Mouse (Mus musculus) frontal cortex, adult (tissue): Measurements from ENCODE around the gene Caprin1.

Source experiments
- ATAC-seq: cut with Nextera tagmentation; 2 replicates; pipeline ENCODE4 v1.9.2; 2017; ENCODE audit warnings: mild to moderate bottlenecking, moderate library complexity, mixed read lengths; ENCODE audit not compliant: low TSS enrichment

Caprin1 gene

GRCm38 (mm10) chr2:103797491-103798009 is at the start of gene Caprin1:
Gene Caprin1, minus strand, starts transcription at chr2:103797649.
- peak; percentile 93 for ATAC-seq

GRCm38 (mm10) chr2:103846875-103847274 is 49.4 kb upstream of the Caprin1 start:
- no peak for ATAC-seq

DNA sequence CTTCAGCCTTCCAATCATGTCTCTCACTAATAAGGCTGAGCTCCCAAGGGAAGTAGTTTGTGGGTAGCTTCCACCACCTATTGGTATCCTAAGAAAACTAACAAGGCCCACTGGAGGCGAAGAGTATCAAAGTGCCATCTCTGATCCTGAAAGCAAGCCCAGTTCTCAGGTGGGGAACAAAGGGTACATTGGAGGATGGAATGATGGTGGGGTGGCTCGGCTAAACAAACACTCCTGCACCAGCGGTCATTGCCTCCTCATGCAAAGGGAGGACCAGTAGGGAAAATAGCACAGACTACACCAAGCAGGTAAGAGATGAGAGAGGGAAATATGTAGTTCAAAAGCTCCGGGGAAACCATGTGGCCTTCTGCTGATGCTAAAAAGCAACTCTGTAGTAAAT is 48.8 kb upstream of the Caprin1 start:
- ATAC-seq: no peak

DNA sequence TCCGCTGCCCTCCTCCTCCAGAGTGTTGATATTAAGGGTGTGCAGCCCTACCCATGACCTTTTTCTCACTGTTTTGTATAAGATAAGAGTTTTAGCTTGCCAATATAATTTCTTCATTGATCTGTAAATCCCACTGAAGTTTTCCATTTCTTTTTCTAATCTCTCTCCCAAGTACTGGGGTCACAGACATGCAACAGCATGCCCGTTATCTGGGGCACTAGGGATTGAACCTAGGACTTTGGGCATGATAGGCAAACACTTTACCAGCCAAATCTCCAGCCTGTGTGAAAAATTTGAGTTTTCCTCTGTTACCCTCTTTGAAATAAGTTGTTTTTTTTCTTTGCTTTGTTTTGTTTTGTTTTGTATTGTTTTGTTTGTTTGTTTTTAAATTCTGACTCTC is 46.6 kb upstream of the Caprin1 start:
- no peak for ATAC-seq

GRCm38 (mm10) chr2:103843321-103843720 is 45.9 kb upstream of the Caprin1 start:
- ATAC-seq: no peak

DNA sequence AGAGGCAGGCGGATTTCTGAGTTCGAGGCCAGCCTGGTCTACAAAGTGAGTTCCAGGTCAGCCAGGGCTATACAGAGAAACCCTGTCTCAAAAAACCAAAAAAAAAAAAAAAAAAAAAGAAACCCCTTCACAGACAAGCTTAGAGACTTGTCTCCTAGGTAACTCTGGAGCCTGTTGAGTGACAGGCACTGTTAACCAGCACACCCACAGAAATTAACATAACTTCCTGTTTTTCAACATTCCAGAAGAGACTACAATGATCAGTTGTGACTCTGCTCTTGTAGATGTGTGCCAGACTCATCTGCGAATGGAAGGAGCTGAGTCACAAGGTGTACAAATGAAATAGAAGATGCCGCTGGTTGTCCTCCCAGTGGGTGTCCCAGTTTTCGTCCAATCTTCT is 44.9 kb upstream of the Caprin1 start:
- ATAC-seq: no peak

DNA sequence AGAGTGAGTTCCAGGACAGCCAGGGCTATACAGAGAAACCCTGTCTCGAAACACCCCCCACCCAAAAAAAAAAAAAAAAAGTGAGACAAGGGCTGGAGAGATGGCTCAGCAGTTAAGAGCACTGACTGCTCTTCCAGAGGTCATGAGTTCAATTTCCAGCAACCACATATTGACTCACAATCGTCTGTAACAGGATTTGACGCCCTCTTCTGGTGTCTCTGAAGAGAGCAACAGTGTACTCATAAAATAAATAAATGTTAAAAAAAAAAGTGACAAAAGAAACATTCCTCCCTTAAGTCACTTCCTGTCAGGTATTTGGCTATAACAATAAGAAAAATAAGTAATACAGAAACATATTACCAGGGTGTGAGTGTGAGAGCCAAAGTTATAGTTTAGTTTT is 41.0 kb upstream of the Caprin1 start:
- ATAC-seq: no peak

- no peak for ATAC-seq
These were observed 39.7 kb upstream of the Caprin1 start for GRCm38 (mm10) chr2:103837166-103837565.

DNA sequence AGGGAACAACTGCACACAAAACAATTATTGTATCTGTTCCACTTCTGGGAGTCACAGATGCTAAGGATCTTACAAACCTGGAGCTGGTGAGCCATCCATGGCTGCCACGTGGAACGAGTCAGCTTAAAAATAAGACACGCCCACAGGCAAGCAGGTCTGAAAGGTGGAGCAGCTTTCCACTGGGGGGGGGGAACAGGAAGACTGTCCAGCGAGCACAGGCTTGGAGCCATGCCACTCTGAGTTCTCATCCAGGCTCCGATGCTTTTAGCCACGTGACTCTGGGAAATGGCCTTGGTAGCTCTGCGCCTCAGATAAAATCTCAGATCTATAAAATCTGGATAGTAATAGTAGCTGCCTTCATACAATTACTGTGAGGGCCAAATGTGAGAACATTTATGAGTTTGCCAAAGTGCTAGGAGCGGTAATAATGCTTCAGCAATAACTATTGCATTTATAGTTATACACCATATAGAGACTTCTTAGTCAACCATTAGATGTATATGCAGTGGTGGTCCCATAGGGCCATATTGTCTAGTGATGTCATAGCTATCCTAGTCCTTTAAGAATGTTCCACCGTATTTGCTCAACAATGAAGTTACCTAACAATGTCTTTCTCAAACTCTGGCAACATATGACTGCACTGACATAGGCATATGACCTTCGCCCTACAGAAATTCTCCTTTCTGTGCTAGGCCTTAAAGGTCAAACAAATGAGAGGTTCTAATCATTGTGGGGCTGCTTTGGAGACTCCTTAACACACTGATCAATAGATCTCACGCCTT is 38.4 kb upstream of the Caprin1 start:
- no peak for ATAC-seq

- ATAC-seq: no peak
These were observed 36.5 kb upstream of the Caprin1 start for GRCm38 (mm10) chr2:103833816-103834445.

DNA sequence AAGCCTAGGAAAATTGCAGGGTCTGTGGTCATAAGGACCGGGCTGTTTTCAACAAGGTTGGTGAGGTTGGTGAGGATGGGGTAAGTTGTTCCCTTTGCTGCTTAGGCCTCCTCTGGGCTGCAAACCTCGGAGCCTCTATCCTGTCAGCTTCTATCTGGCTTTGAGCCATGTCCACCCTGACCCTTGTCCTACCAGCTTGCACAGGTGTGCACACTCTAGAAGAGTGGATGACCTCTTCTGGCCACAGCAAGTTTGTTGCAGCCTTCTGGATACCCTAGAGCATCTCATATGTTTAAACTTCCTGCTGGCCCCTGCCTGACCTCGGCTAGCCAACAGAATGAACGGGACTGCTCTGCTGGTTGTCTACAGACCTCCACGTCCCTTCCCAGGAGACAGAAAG is 35.5 kb upstream of the Caprin1 start:
- no peak for ATAC-seq

GRCm38 (mm10) chr2:103828900-103829299 is 31.5 kb upstream of the Caprin1 start:
- no peak for ATAC-seq

GRCm38 (mm10) chr2:103824916-103825315 is 27.5 kb upstream of the Caprin1 start:
- peak; percentile 34; the same call in 1 of the 2 replicates for ATAC-seq

DNA sequence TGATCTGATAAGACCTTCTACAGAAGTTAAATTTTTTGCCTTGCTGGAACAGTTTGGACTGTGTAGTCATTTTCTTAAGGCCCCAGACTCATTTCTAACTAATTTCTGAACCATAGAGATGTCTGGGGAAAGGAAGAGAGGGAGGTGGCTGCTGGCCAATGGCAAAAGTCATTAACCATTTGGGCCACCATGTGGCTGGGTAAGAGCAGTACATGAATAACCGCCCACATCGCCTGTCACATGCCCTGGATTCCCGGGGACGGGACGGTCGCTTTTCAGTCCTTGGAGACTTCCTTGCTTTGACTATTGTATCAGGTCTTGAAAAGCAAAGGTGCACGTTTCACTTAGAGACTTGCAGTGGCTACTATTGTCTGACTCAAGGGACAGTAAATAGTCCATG is 25.1 kb upstream of the Caprin1 start:
- ATAC-seq: no peak

GRCm38 (mm10) chr2:103817145-103817895 is 19.9 kb upstream of the Caprin1 start:
- ATAC-seq: no peak

DNA sequence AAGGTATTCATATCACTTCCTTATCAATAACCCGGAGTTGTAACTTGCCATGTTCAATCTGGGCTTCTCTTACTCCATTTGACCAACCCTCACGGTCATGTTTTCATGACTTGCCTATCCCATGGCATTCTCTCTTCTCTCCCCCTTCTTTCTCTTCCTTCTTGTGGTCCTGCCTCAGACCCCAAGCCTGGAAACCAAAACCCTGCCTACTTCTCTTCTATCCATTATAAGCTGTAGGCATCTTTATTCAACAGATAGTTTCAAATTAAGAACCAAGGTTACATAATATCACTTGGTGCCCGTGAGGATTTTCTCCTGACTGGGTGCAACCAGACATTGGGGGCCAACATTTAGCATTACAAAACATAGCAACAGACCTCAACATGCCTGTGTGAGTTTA is 18.5 kb upstream of the Caprin1 start:
- no peak for ATAC-seq

GRCm38 (mm10) chr2:103811465-103812191 is 14.2 kb upstream of the Caprin1 start:
- no peak for ATAC-seq

DNA sequence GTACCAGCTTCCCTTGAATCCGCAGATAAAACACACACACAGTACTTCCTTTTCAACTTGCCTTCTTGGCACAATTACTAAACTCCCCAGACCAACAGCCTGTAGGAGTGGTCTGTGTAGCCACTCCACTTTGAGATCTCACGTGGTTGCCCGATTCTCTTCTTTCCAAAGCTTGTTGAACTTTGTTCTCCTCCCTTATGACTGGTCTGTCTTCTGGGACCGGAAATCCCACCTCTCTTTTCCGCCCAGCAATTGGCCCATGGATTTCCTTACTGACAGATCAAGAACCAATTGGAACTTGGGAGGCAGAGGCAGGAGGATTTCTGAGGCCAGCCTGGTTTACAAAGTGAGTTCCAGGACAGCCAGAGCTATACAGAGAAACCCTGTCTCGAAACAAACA is 13.0 kb upstream of the Caprin1 start:
- no peak for ATAC-seq

DNA sequence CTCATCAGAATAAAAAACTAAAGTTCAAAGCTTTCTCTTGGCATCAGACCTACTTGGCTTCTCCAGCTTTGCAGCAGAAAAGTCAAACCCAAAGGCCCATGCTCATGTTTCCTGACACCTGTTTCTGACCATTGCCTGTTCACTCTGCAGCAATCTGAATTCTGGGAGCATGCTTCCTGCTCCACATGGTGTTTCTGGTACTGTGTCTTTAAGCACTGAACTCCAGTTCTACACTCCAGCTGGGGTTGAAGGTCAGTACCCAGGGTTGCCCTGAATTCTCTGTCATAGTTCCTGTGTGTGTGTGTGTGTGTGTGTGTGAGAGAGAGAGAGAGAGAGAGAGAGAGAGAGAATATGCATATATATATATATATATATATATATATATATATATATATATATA is 11.0 kb upstream of the Caprin1 start:
- ATAC-seq: no peak

DNA sequence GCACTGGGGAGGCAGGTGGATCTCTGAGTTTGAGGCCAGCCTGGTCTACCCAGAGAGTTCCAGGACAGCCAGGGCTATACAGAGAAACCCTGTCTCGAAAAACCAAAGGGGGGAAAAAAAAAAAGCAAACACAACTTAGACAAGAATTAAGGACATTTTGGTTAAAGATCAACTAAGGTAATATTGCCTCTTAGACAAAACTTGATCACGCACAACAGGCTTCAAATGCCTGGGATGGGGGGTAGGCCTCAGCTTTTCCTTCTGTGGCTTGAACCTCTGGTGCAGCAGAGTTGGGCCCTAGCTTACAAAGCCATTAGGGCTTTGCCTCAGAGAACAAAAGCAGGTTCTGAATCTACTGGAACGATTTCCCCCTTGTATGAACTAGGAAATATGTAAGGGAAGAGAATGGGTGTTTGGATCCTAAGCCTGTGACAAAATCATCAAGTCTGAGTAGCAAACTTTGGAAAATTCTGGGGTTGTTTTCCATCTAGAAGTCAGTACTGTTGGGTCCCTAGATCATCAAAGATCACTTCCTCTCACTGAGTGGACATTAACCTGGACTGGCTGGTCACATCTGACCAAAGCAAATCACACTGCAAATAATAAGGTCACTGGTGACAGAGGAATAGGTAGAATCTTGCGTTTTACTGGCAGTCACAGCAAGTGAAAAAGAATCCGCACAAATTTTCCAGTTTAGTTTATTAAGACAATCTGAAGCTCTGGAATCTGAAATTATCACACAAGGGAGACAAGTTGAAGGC is 6.5 kb upstream of the Caprin1 start:
- no peak for ATAC-seq

DNA sequence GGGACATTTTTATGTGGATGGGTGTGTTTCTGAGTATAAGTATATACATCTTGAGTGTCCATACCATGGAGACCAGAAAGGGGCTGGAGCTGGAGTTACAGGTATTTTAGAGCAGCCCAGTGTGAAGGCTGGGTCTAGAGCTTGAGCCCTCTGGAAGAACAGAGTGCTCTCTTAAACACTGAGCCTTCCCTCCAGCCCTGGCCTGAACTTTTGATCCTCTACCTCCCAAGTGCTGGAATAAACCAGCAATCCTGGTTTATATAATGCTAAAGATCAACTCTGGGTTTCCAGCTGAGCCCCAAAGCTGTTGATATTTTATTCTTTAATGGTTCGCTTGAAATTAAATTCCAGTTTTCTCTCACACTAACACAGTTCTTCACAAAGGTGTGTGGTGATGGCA is 5.0 kb upstream of the Caprin1 start:
- ATAC-seq: no peak
